Mouse (Mus musculus): Measurements from ENCODE around the gene Ap4m1.

DNA sequence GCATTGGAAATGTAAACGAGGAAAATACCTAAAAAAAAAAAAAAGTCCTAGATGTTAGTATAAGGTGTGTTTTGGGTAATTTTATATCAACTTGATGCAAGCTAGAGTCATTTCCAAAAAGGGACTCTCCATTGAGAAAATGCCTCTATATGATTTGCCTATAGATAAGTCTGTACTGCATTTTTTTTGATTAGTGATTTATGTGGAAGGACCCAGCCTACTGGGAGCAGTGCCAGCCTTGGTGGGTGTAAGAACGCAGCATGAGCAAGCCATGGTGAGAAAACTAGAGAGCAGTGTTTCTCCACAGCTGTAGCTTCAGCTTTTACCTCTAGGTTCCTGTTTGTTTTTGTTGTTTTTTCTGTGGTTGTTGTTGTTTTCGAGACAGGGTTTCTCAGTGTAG is 51.5 kb downstream of the Ap4m1 start:
- TF ChIP-seq CTCF (IDR thresholded peaks at IDR 0.05; ENCODE audit: low read depth) (no peak), EP300 (IDR thresholded peaks at IDR 0.05; ENCODE audit: low read depth) (no peak)
